Mouse (Mus musculus) MEL (cell line): Measurements from ENCODE around the gene Pcbp3. TPM values are rescaled to one million over a fixed set of nuclear protein-coding genes. Genes with fewer than 3 reads are reported as not detected.
"Not testable (repeated sequence)": the region's sequence is repeated elsewhere in the genome, so short reads cannot be mapped to it uniquely, and the experiment has no call there.

ENCODE experiments used
- DNase-seq: peaks from one replicate; pipeline ENCODE4 v3.0.0; 2011; ENCODE audit warnings: low read depth, low spot score
- H3K27ac ChIP-seq: 2 replicates; pipeline ENCODE4 v1.5.1; 2012; ENCODE audit warnings: low read depth, mild to moderate bottlenecking, control low read depth, low read length, moderate library complexity; ENCODE audit not compliant: control insufficient read depth
- H3K27me3 ChIP-seq, 2 experiments: fragments of 150-350 bp in 1 of 2; sonication (generic) in 1 of 2; 2 replicates each; pipeline ENCODE4 v1.6.1; 2012; ENCODE audit warnings: low read length in 2 of 2, mild to moderate bottlenecking in 2 of 2, improper control_type of control experiment in 1 of 2, moderate library complexity in 1 of 2; ENCODE audit not compliant: insufficient read depth in 2 of 2, control insufficient read depth in 1 of 2
- H3K36me3 ChIP-seq, 2 experiments: 2 replicates each; pipeline ENCODE4 v1.6.1; 2012 to 2014; ENCODE audit warnings: low read length in 2 of 2, improper control_type of control experiment in 1 of 2, inconsistent platforms in 1 of 2, mild to moderate bottlenecking in 1 of 2; ENCODE audit not compliant: insufficient read depth in 2 of 2, control insufficient read depth in 1 of 2
- H3K4me1 ChIP-seq, 2 experiments: fragments of 150-350 bp in 1 of 2; sonication (generic) in 1 of 2; 2 replicates each; pipeline ENCODE4 v1.6.1; 2012; ENCODE audit warnings: low read length in 2 of 2, improper control_type of control experiment in 1 of 2, mild to moderate bottlenecking in 1 of 2; ENCODE audit not compliant: insufficient read depth in 2 of 2, control insufficient read depth in 1 of 2
- H3K4me3 ChIP-seq, 2 experiments: fragments of 150-350 bp in 1 of 2; sonication (generic) in 1 of 2; 2 replicates each; pipeline ENCODE4 v1.5.1; 2012; ENCODE audit warnings: low read depth in 2 of 2, low read length in 2 of 2, mild to moderate bottlenecking in 2 of 2, moderate library complexity in 2 of 2, control low read depth in 1 of 2, improper control_type of control experiment in 1 of 2; ENCODE audit not compliant: control insufficient read depth in 1 of 2, insufficient read depth in 1 of 2
- H3K79me2 ChIP-seq: 2 replicates; pipeline ENCODE4 v1.6.1; 2012; ENCODE audit warnings: mild to moderate bottlenecking, low read length, moderate library complexity; ENCODE audit not compliant: control insufficient read depth, poor library complexity, insufficient read depth
- H3K9ac ChIP-seq: 2 replicates; pipeline ENCODE4 v1.6.1; 2012; ENCODE audit warnings: low read depth, mild to moderate bottlenecking, control low read depth, low read length, moderate library complexity; ENCODE audit not compliant: control insufficient read depth, poor library complexity, severe bottlenecking
- H3K9me3 ChIP-seq: fragments of 150-350 bp; sonication (generic); replicated peaks from 2 replicates; pipeline ENCODE4 v1.6.1; 2012; ENCODE audit warnings: mild to moderate bottlenecking, low read length, improper control_type of control experiment, moderate library complexity; ENCODE audit not compliant: insufficient read depth
- CHD2 ChIP-seq: IDR thresholded peaks from 2 replicates; pipeline ENCODE4 v1.6.1; 2011; ENCODE audit warnings: low read length, improper control_type of control experiment
- CTCF ChIP-seq, 3 experiments: IDR thresholded peaks in 2 of 3; conservative IDR thresholded peaks in 1 of 3; 2 replicates each; pipeline ENCODE4 v1.5.1; 2011 to 2012; ENCODE audit warnings: low read length in 3 of 3, low read depth in 2 of 3, mild to moderate bottlenecking in 2 of 3, improper control_type of control experiment in 1 of 3, inconsistent platforms in 1 of 3, mixed read lengths in 1 of 3, moderate library complexity in 1 of 3; ENCODE audit not compliant: control insufficient read depth in 1 of 3, insufficient read depth in 1 of 3, poor library complexity in 1 of 3, severe bottlenecking in 1 of 3
- EP300 ChIP-seq, 2 experiments: IDR thresholded peaks; 2 replicates each; pipeline ENCODE4 v1.6.1; 2011; ENCODE audit warnings: improper control_type of control experiment in 2 of 2, low read length in 2 of 2, low read depth in 1 of 2, mild to moderate bottlenecking in 1 of 2
- ETS1 ChIP-seq: IDR thresholded peaks from 2 replicates; pipeline ENCODE4 v1.6.1; 2012; ENCODE audit warnings: low read depth, mild to moderate bottlenecking, inconsistent platforms, low read length, improper control_type of control experiment, moderate library complexity
- GABPA ChIP-seq: IDR thresholded peaks from 2 replicates; pipeline ENCODE4 v1.6.1; 2012; ENCODE audit warnings: low read depth, mild to moderate bottlenecking, inconsistent platforms, low read length, improper control_type of control experiment, moderate library complexity
- GATA1 ChIP-seq: IDR thresholded peaks from 2 replicates; pipeline ENCODE4 v1.6.1; 2011; ENCODE audit warnings: low read depth, low read length, improper control_type of control experiment
- HCFC1 ChIP-seq: IDR thresholded peaks from 2 replicates; pipeline ENCODE4 v1.6.1; 2012; ENCODE audit warnings: low read depth, mild to moderate bottlenecking, inconsistent platforms, low read length, improper control_type of control experiment, moderate library complexity
- JUND ChIP-seq: IDR thresholded peaks from 2 replicates; pipeline ENCODE4 v1.6.1; 2011; ENCODE audit warnings: low read depth, mild to moderate bottlenecking, improper control_type of control experiment, low read length
- MAX ChIP-seq: IDR thresholded peaks from 2 replicates; pipeline ENCODE4 v1.6.1; 2011; ENCODE audit warnings: low read length, improper control_type of control experiment
- MXI1 ChIP-seq: IDR thresholded peaks from 2 replicates; pipeline ENCODE4 v1.6.1; 2011; ENCODE audit warnings: mild to moderate bottlenecking, low read depth, low read length, improper control_type of control experiment
- MYB ChIP-seq: IDR thresholded peaks from 2 replicates; pipeline ENCODE4 v1.6.1; 2011; ENCODE audit warnings: mild to moderate bottlenecking, low read depth, low read length, improper control_type of control experiment
- NELFE ChIP-seq: IDR thresholded peaks from 2 replicates; pipeline ENCODE4 v1.6.1; 2011; ENCODE audit warnings: low read depth, low read length, improper control_type of control experiment
- NRF1 ChIP-seq: IDR thresholded peaks from 2 replicates; pipeline ENCODE4 v1.6.1; 2014; ENCODE audit warnings: low read depth, mild to moderate bottlenecking, inconsistent platforms, low read length, improper control_type of control experiment, moderate library complexity; ENCODE audit not compliant: poor library complexity, insufficient read depth, severe bottlenecking
- POLR2A ChIP-seq, 2 experiments: IDR thresholded peaks; 2 replicates each; pipeline ENCODE4 v1.6.1; 2011 to 2012; ENCODE audit warnings: low read length in 2 of 2, mild to moderate bottlenecking in 2 of 2, control low read depth in 1 of 2, improper control_type of control experiment in 1 of 2, low read depth in 1 of 2, moderate library complexity in 1 of 2; ENCODE audit not compliant: control insufficient read depth in 1 of 2, insufficient read depth in 1 of 2, poor library complexity in 1 of 2
- POLR2AphosphoS5 ChIP-seq: IDR thresholded peaks from 2 replicates; pipeline ENCODE4 v1.6.1; 2012; ENCODE audit warnings: low read depth, borderline replicate concordance, mild to moderate bottlenecking, inconsistent platforms, low read length, moderate library complexity, mixed read lengths
- RCOR1 ChIP-seq: IDR thresholded peaks from 2 replicates; pipeline ENCODE4 v1.6.1; 2012; ENCODE audit warnings: low read depth, mild to moderate bottlenecking, inconsistent platforms, low read length, improper control_type of control experiment
- SIN3A ChIP-seq: IDR thresholded peaks from 2 replicates; pipeline ENCODE4 v1.6.1; 2012; ENCODE audit warnings: low read length, improper control_type of control experiment, inconsistent platforms
- SMC3 ChIP-seq: IDR thresholded peaks from 2 replicates; pipeline ENCODE4 v1.6.1; 2011; ENCODE audit warnings: low read depth, low read length, improper control_type of control experiment
- TAL1 ChIP-seq: IDR thresholded peaks from 2 replicates; pipeline ENCODE4 v1.6.1; 2012; ENCODE audit warnings: mild to moderate bottlenecking, inconsistent platforms, low read length, moderate library complexity, mixed read lengths
- TCF12 ChIP-seq: IDR thresholded peaks from 2 replicates; pipeline ENCODE4 v1.6.1; 2014; ENCODE audit warnings: low read depth, mild to moderate bottlenecking, inconsistent platforms, low read length, improper control_type of control experiment, moderate library complexity
- UBTF ChIP-seq: IDR thresholded peaks from 2 replicates; pipeline ENCODE4 v1.6.1; 2012; ENCODE audit warnings: low read depth, mild to moderate bottlenecking, inconsistent platforms, low read length, improper control_type of control experiment, moderate library complexity, borderline replicate concordance; ENCODE audit not compliant: insufficient read depth
- USF1 ChIP-seq: IDR thresholded peaks from 2 replicates; pipeline ENCODE4 v1.6.1; 2014; ENCODE audit warnings: low read depth, mild to moderate bottlenecking, inconsistent platforms, low read length, improper control_type of control experiment, moderate library complexity
- ZC3H11A ChIP-seq: IDR thresholded peaks from 2 replicates; pipeline ENCODE4 v1.6.1; 2012; ENCODE audit warnings: low read depth, mild to moderate bottlenecking, inconsistent platforms, low read length, improper control_type of control experiment
- ZKSCAN1 ChIP-seq: IDR thresholded peaks from 2 replicates; pipeline ENCODE4 v1.6.1; 2012; ENCODE audit warnings: low read depth, mild to moderate bottlenecking, inconsistent platforms, low read length, improper control_type of control experiment, moderate library complexity
- polyA plus RNA-seq, 2 experiments: library from polyadenylated mRNA; stranded (reverse) in 1 of 2; unstranded in 1 of 2; fragments of >175 nt in 1 of 2; fragments of >200 nt in 1 of 2; gene quantifications; 2 replicates each; pipeline versions ENCODE4 v1.2.1 to v1.2.4; 2012; ENCODE audit warnings: low replicate concordance in 2 of 2, low read depth in 1 of 2; ENCODE audit not compliant: insufficient read length in 2 of 2, insufficient read depth in 1 of 2, missing spikeins in 1 of 2
- total RNA-seq: library from RNA; depleted of rRNA; stranded (reverse); fragments of 300-350 nt; gene quantifications from 2 replicates; pipeline ENCODE4 v1.2.3, GENCODE M21; 2012

Pcbp3 gene
- total and polyA plus RNA-seq, 3 experiments = 1.1 to 3.3 TPM; not detected in 1

GRCm38 (mm10) chr10:76976699-76977098, 15.0 kb upstream of the Pcbp3 start:
- Histone ChIP-seq H3K4me3 (no peak overlapping the region), H3K36me3 (no peaks in the 10 kb centered on the region), H3K27me3 (peaks cover 0 to 2% of the 10 kb centered on the region in 2 experiments; a peak in 1 of 4 replicates), H3K4me1 (no peaks in the 10 kb centered on the region), H3K79me2 (no peaks in the 10 kb centered on the region), H3K9me3 (no peaks in the 10 kb centered on the region), H3K9ac (no peak overlapping the region), H3K27ac (no peak overlapping the region)
- no peak for DNase-seq
- no peak for TF ChIP-seq TCF12
- no peak for TF ChIP-seq ZKSCAN1
- TF ChIP-seq RCOR1 = no peak
- TF ChIP-seq EP300 (IDR thresholded peaks at IDR 0.05; ENCODE audit: low read depth in 1 of 2, low read length in 2 of 2) = no peak
- TF ChIP-seq UBTF = no peak
- no peak for TF ChIP-seq SIN3A
- TF ChIP-seq SMC3 = no peak
- no peak for TF ChIP-seq GABPA
- TF ChIP-seq POLR2AphosphoS5 = no peak
- TF ChIP-seq ZC3H11A = no peak
- TF ChIP-seq ETS1 = no peak
- no peak for TF ChIP-seq JUND
- no peak for TF ChIP-seq USF1
- no peak for TF ChIP-seq CTCF (IDR thresholded peaks at IDR 0.05 in 2 of 3, conservative IDR thresholded peaks at IDR 0.05 in 1 of 3; ENCODE audit: control insufficient read depth in 1 of 3, insufficient read depth in 1 of 3, low read depth in 2 of 3, low read length in 3 of 3, poor library complexity in 1 of 3, severe bottlenecking in 1 of 3)
- no peak for TF ChIP-seq NELFE
- TF ChIP-seq HCFC1 = no peak
- no peak for TF ChIP-seq MAX
- TF ChIP-seq CHD2 = no peak

- Histone ChIP-seq H3K4me1 (no peaks in the 10 kb centered on the region), H3K4me3 (no peak overlapping the region), H3K27ac (no peak overlapping the region), H3K9me3 (no peaks in the 10 kb centered on the region), H3K9ac (no peak overlapping the region), H3K36me3 (no peaks in the 10 kb centered on the region), H3K27me3 (peaks cover 0 to 2% of the 10 kb centered on the region in 2 experiments; a peak in 1 of 4 replicates), H3K79me2 (no peaks in the 10 kb centered on the region)
- TF ChIP-seq MYB (no peak), GATA1 (no peak), NRF1 (no peak), SMC3 (no peak), EP300 (IDR thresholded peaks at IDR 0.05; ENCODE audit: low read depth in 1 of 2, low read length in 2 of 2) (no peak), GABPA (no peak), HCFC1 (no peak), MXI1 (no peak), ZKSCAN1 (no peak), POLR2A (IDR thresholded peaks at IDR 0.05; ENCODE audit: control insufficient read depth in 1 of 2, insufficient read depth in 1 of 2, low read depth in 1 of 2, low read length in 2 of 2, poor library complexity in 1 of 2) (no peak), RCOR1 (no peak), TAL1 (no peak)
- DNase-seq = no peak
Measured at GRCm38 (mm10) chr10:76973797-76974436, 12.2 kb upstream of the Pcbp3 start.

DNA sequence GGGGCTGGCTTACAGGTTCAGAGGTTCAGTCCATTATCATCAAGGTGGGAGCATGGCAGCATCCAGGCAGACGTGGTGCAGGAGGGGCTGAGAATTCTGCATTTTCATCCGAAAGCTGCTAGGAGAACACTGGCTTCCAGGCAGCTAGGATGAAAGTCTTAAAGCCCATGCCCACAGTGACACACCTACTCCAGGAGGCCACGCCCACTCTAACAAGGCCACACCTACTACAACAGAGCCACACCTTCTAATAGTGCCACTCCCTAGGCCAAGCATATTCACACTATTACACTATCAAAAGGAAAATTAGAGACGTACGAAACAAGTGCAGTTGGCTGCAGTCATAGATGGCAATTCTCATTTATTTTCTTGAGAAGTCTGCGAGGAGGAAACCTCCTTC, 10.6 kb upstream of the Pcbp3 start:
- not testable (repeated sequence) for H3K36me3 ChIP-seq, H3K79me2 ChIP-seq, H3K9ac ChIP-seq, H3K27me3 ChIP-seq, H3K4me1 ChIP-seq, H3K9me3 ChIP-seq, H3K27ac ChIP-seq, H3K4me3 ChIP-seq
- DNase-seq = peak; percentile 25
